Mouse (Mus musculus): ENCODE measurements around the gene Deaf1. TPM values are rescaled to one million over a fixed set of nuclear protein-coding genes. Genes with fewer than 3 reads are reported as not detected.
A peak's percentile ranks its signal among the peaks of the same experiment; 100 is the strongest.

Deaf1 gene
- polyA plus RNA-seq, 1 experiment = 51.4 TPM

- TF ChIP-seq CTCF (IDR thresholded peaks at IDR 0.05; ENCODE audit: control insufficient read depth, insufficient read depth, low read length) (no peak), POLR2A (IDR thresholded peaks at IDR 0.05; ENCODE audit: borderline replicate concordance, control insufficient read depth, low read depth, low read length) (no peak)
- Histone ChIP-seq H3K4me1 (ENCODE audit: control insufficient read depth, insufficient read depth, low read length) (no peaks in the 10 kb centered on the region; the same call in 1 of the 2 replicates), H3K27ac (ENCODE audit: control insufficient read depth, insufficient read depth, low read depth, low read length, poor library complexity) (no peak overlapping the region), H3K4me3 (replicated peaks; ENCODE audit: control insufficient read depth, low read depth, low read length) (no peak overlapping the region)
- WGBS = 59% methylated on average over 3 of the region's 3 CpGs
Measured at GRCm38 (mm10) chr7:141337716-141338416, 10.4 kb upstream of the Deaf1 start.

- H3K4me3 ChIP-seq (replicated peaks; ENCODE audit: control insufficient read depth, low read depth, low read length) = no peak overlapping the region
- no peaks in the 10 kb centered on the region; the same call in 1 of the 2 replicates for H3K4me1 ChIP-seq (ENCODE audit: control insufficient read depth, insufficient read depth, low read length)
- no peak for TF ChIP-seq POLR2A (IDR thresholded peaks at IDR 0.05; ENCODE audit: borderline replicate concordance, control insufficient read depth, low read depth, low read length)
- no peak for TF ChIP-seq CTCF (IDR thresholded peaks at IDR 0.05; ENCODE audit: control insufficient read depth, insufficient read depth, low read length)
- 85% methylated on average over 3 of the region's 3 CpGs for WGBS
- no peak overlapping the region for H3K27ac ChIP-seq (ENCODE audit: control insufficient read depth, insufficient read depth, low read depth, low read length, poor library complexity)
Measured at GRCm38 (mm10) chr7:141336296-141336695, 8.8 kb upstream of the Deaf1 start.

GRCm38 (mm10) chr7:141335682-141336081, 8.2 kb upstream of the Deaf1 start:
- Histone ChIP-seq H3K4me1 (ENCODE audit: control insufficient read depth, insufficient read depth, low read length) (no peaks in the 10 kb centered on the region; the same call in 1 of the 2 replicates), H3K4me3 (replicated peaks; ENCODE audit: control insufficient read depth, low read depth, low read length) (no peak overlapping the region), H3K27ac (ENCODE audit: control insufficient read depth, insufficient read depth, low read depth, low read length, poor library complexity) (no peak overlapping the region)
- WGBS = 82% methylated on average over 4 of the region's 4 CpGs
- TF ChIP-seq POLR2A (IDR thresholded peaks at IDR 0.05; ENCODE audit: borderline replicate concordance, control insufficient read depth, low read depth, low read length) (no peak), CTCF (IDR thresholded peaks at IDR 0.05; ENCODE audit: control insufficient read depth, insufficient read depth, low read length) (no peak)

- Histone ChIP-seq H3K4me1 (ENCODE audit: control insufficient read depth, insufficient read depth, low read length) (no peaks in the 10 kb centered on the region; the same call in 1 of the 2 replicates), H3K27ac (ENCODE audit: control insufficient read depth, insufficient read depth, low read depth, low read length, poor library complexity) (no peak overlapping the region), H3K4me3 (replicated peaks; ENCODE audit: control insufficient read depth, low read depth, low read length) (no peak overlapping the region)
- TF ChIP-seq POLR2A (IDR thresholded peaks at IDR 0.05; ENCODE audit: borderline replicate concordance, control insufficient read depth, low read depth, low read length) (no peak), CTCF (IDR thresholded peaks at IDR 0.05; ENCODE audit: control insufficient read depth, insufficient read depth, low read length) (no peak)
- 87% methylated on average over 2 of the region's 2 CpGs for WGBS
Measured at GRCm38 (mm10) chr7:141335044-141335579, 7.6 kb upstream of the Deaf1 start.

GRCm38 (mm10) chr7:141331990-141332389, 4.5 kb upstream of the Deaf1 start:
- peaks cover 1% of the 10 kb centered on the region for H3K4me1 ChIP-seq (ENCODE audit: control insufficient read depth, insufficient read depth, low read length)
- TF ChIP-seq CTCF (IDR thresholded peaks at IDR 0.05; ENCODE audit: control insufficient read depth, insufficient read depth, low read length) (no peak), POLR2A (IDR thresholded peaks at IDR 0.05; ENCODE audit: borderline replicate concordance, control insufficient read depth, low read depth, low read length) (no peak)
- 85% methylated on average over 6 of the region's 6 CpGs for WGBS
- no peak overlapping the region for H3K4me3 ChIP-seq (replicated peaks; ENCODE audit: control insufficient read depth, low read depth, low read length)
- no peak overlapping the region for H3K27ac ChIP-seq (ENCODE audit: control insufficient read depth, insufficient read depth, low read depth, low read length, poor library complexity)

GRCm38 (mm10) chr7:141330706-141331105, 3.2 kb upstream of the Deaf1 start:
- no peak for TF ChIP-seq CTCF (IDR thresholded peaks at IDR 0.05; ENCODE audit: control insufficient read depth, insufficient read depth, low read length)
- no peak for TF ChIP-seq POLR2A (IDR thresholded peaks at IDR 0.05; ENCODE audit: borderline replicate concordance, control insufficient read depth, low read depth, low read length)
- H3K27ac ChIP-seq (ENCODE audit: control insufficient read depth, insufficient read depth, low read depth, low read length, poor library complexity) = no peak overlapping the region
- H3K4me3 ChIP-seq (replicated peaks; ENCODE audit: control insufficient read depth, low read depth, low read length) = no peak overlapping the region
- peaks cover 6% of the 10 kb centered on the region for H3K4me1 ChIP-seq (ENCODE audit: control insufficient read depth, insufficient read depth, low read length)

- Histone ChIP-seq H3K4me3 (replicated peaks; ENCODE audit: control insufficient read depth, low read depth, low read length) (peak overlapping the region; percentile 90), H3K4me1 (ENCODE audit: control insufficient read depth, insufficient read depth, low read length) (peaks cover 6% of the 10 kb centered on the region), H3K27ac (ENCODE audit: control insufficient read depth, insufficient read depth, low read depth, low read length, poor library complexity) (peak overlapping the region; percentile 92)
- TF ChIP-seq POLR2A (IDR thresholded peaks at IDR 0.05; ENCODE audit: borderline replicate concordance, control insufficient read depth, low read depth, low read length) (no peak), CTCF (IDR thresholded peaks at IDR 0.05; ENCODE audit: control insufficient read depth, insufficient read depth, low read length) (no peak)
- 10% methylated on average over 24 of the region's 24 CpGs for WGBS
Measured at GRCm38 (mm10) chr7:141328373-141328990, 992 bp upstream of the Deaf1 start.

Measured in bone marrow, adult 2 months (tissue).